Mouse (Mus musculus) left cerebral cortex, postnatal 14 days (tissue): ENCODE results near the gene Inafm2. TPM values are rescaled to one million over a fixed set of nuclear protein-coding genes. Genes with fewer than 3 reads are reported as not detected.

Source experiments
- DNase-seq, 2 experiments: peaks; one replicate each; pipeline ENCODE4 v3.0.0; 2021 to 2022; ENCODE audit warnings: low spot score in 2 of 2, mixed read lengths in 1 of 2
- intact Hi-C: fragments of 180-260 bp; cut with DNase I; formaldehyde crosslinking; loops from one replicate; pipeline ENCODE4 v1.15.1; 2025
- long read RNA-seq, 2 experiments: library from polyadenylated mRNA; stranded (forward); transcript quantifications; one replicate each; pipeline ENCODE4 v2.0.0; 2021
- total RNA-seq, 2 experiments: library from RNA; stranded (reverse); gene quantifications; 2 replicates each; pipeline ENCODE4 v1.2.3; 2021

Gene Inafm2
- 10 to 100 TPM; 30.8 to 33.4 TPM for total RNA-seq
- long read RNA-seq, experiment 1, transcript Inafm2-201 (1 exons, 3,053 nt): major isoform, 14 of 15 reads
- long read RNA-seq, experiment 1, partial matches to known transcripts: 0 of 15 reads
- long read RNA-seq, experiment 1, other reads (novel, unspliced or antisense): 1 of 15 reads
- long read RNA-seq, experiment 2, transcript Inafm2-201 (1 exons, 3,053 nt): major isoform, 12 of 12 reads
- long read RNA-seq, experiment 2, partial matches to known transcripts: 0 of 12 reads
- long read RNA-seq, experiment 2, other reads (novel, unspliced or antisense): 0 of 12 reads

GRCm38 (mm10) chr2:118745232-118745884 lies at the start of gene Inafm2:
Gene Inafm2, plus strand, starts transcription at chr2:118745758.
- peak; percentile 85 to 91 for DNase-seq

GRCm38 (mm10) chr2:118696451-118697308 lies 48.9 kb upstream of the Inafm2 start:
- DNase-seq: no peak
- intact Hi-C loops: no loop called here

More at GRCm38 (mm10) chr2:118745232-118745884, at the start of gene Inafm2:
- intact Hi-C loops: loop anchor here (2.0 to 10.0 kb wide), 3 partner anchors 33 to 261 kb away; partner anchors contain the start of gene Disp2

GRCm38 (mm10) chr2:118697311-118697877 lies 48.2 kb upstream of the Inafm2 start:
- no peak for DNase-seq
- intact Hi-C loops: no loop called here

- intact Hi-C loops: no loop called here
- DNase-seq: no peak
These were observed 47.6 kb upstream of the Inafm2 start for GRCm38 (mm10) chr2:118697955-118698354.

- intact Hi-C loops: loop anchor here (2.0 to 5.0 kb wide), 2 partner anchors 30 to 182 kb away; no protein-coding TSS in a partner anchor
- peak in 1 of 2 experiments; percentile 81 for DNase-seq
These were observed 45.1 kb upstream of the Inafm2 start for GRCm38 (mm10) chr2:118700179-118701062.

- DNase-seq: no peak
- intact Hi-C loops: loop anchor here (2.0 to 5.0 kb wide), 2 partner anchors 30 to 181 kb away; no protein-coding TSS in a partner anchor
These were observed 44.4 kb upstream of the Inafm2 start for GRCm38 (mm10) chr2:118701161-118701560.

- intact Hi-C loops: loop anchor here (2.0 to 5.0 kb wide), 2 partner anchors 29 to 180 kb away; no protein-coding TSS in a partner anchor
- DNase-seq: no peak
These were observed 43.3 kb upstream of the Inafm2 start for GRCm38 (mm10) chr2:118701971-118702882.

GRCm38 (mm10) chr2:118702883-118703761 lies 42.4 kb upstream of the Inafm2 start:
- no peak for DNase-seq
- intact Hi-C loops: loop anchor here (5.0 kb wide), 1 partner anchor 179 kb away; no protein-coding TSS in a partner anchor

GRCm38 (mm10) chr2:118703913-118704730 lies 41.4 kb upstream of the Inafm2 start, which contains the start of gene Ankrd63:
Gene Ankrd63, minus strand, starts transcription at chr2:118703963.
- DNase-seq: peak in 1 of 2 experiments; percentile 61
- intact Hi-C loops: loop anchor here (5.0 kb wide), 1 partner anchor 178 kb away; no protein-coding TSS in a partner anchor

GRCm38 (mm10) chr2:118706436-118706835 lies 39.1 kb upstream of the Inafm2 start:
- intact Hi-C loops: no loop called here

GRCm38 (mm10) chr2:118708472-118708871 lies 37.1 kb upstream of the Inafm2 start:
- DNase-seq: no peak
- intact Hi-C loops: no loop called here

More at GRCm38 (mm10) chr2:118706436-118706835, 39.1 kb upstream of the Inafm2 start:
- DNase-seq: peak; percentile 55 to 68

GRCm38 (mm10) chr2:118709655-118710221 lies 35.8 kb upstream of the Inafm2 start:
- intact Hi-C loops: no loop called here

GRCm38 (mm10) chr2:118711038-118711494 lies 34.5 kb upstream of the Inafm2 start:
- intact Hi-C loops: no loop called here
- DNase-seq: peak; percentile 67 to 68

More at GRCm38 (mm10) chr2:118709655-118710221, 35.8 kb upstream of the Inafm2 start:
- no peak for DNase-seq

- DNase-seq: no peak
These were observed 31.9 kb upstream of the Inafm2 start for GRCm38 (mm10) chr2:118713631-118714030.

GRCm38 (mm10) chr2:118714230-118714629 lies 31.3 kb upstream of the Inafm2 start:
- DNase-seq: peak; percentile 81 to 90
- intact Hi-C loops: no loop called here

More at GRCm38 (mm10) chr2:118713631-118714030, 31.9 kb upstream of the Inafm2 start:
- intact Hi-C loops: no loop called here
